Mouse (Mus musculus) ES-CJ7 (cell line): ENCODE measurements around the gene Mrps12.
A peak's percentile ranks its signal among the peaks of the same experiment; 100 is the strongest.

Experiments
- DNase-seq: peaks from one replicate; pipeline ENCODE4 v3.0.0; 2011; ENCODE audit warnings: low read depth, low spot score

The Mrps12 gene

GRCm38 (mm10) chr7:28741709-28742438 lies at the start of gene Mrps12, which contains the start of gene Sars2:
Gene Mrps12 (minus strand): TSS chr7:28741820.
Gene Sars2 (plus strand): TSS chr7:28741992.
- DNase-seq, result peak; percentile 99

- DNase-seq, result peak; percentile 60
Measured at GRCm38 (mm10) chr7:28790066-28790806, 48.6 kb upstream of the Mrps12 start.

- no peak for DNase-seq
Measured at GRCm38 (mm10) chr7:28789235-28789634, 47.6 kb upstream of the Mrps12 start.

GRCm38 (mm10) chr7:28788307-28789195 lies 46.9 kb upstream of the Mrps12 start, which contains the start of gene Rinl:
Gene Rinl (plus strand): TSS chr7:28788969.
- no peak for DNase-seq

DNA sequence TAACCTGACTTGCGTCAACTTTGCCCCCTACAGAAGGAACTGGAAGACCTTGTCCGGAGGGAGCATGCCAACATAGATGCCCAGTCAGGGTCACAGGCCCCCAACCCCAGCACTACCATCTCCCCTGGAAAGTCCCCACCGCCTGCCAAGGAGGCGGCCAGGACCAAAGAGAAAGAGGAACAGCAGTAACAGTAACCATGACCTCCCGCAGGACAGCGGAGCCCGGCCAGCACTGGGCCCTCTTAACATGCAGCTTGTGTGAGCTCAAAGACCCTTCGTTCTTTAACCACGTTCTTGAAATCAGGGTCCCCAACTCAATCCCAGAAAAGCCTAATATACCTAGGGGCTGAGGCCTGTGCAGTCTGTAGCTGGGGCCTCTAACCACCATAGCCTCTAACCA lies 46.3 kb upstream of the Mrps12 start:
- DNase-seq, result no peak

DNA sequence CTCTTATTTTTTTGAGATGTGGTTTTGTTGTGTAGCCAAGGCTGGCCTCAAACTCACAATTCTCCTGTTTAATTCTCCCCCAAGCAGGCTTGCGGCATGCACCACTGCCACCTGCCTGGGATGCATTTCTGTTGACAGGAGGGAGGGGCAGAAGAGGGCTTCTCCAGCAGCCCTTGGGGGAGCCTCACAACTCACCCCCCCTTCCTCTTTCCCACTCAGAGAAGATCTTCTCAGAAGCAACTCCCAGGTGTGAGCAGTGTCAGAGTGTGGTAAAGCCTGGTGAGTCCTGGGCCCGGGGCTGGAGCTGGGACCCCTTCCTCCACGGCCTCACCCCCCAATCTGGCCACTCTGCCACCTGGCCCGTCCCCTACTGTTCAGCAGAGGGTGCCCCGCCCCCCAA lies 43.5 kb upstream of the Mrps12 start:
- no peak for DNase-seq

DNA sequence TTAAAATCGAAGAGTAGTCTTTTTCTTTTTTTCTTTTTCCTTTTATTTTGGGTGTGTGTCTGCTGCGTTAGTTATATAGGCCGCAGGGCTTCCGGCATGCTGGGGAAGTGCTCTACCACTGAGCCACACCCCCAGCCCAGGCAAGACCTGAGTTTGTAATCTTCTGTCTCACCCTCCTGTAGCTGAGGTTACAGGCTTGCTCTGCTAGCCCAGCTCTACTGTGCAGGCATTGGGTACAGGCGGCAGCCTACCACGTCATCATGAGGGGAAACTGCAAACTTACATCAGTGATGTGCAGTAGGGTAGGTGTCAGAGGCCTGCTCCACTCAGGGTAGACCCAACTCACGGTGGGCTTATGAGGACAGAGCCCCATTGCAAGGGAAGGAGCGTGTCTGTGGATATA lies 39.6 kb upstream of the Mrps12 start:
- DNase-seq, result no peak

GRCm38 (mm10) chr7:28780857-28781256 lies 39.2 kb upstream of the Mrps12 start:
- DNase-seq, result no peak

DNA sequence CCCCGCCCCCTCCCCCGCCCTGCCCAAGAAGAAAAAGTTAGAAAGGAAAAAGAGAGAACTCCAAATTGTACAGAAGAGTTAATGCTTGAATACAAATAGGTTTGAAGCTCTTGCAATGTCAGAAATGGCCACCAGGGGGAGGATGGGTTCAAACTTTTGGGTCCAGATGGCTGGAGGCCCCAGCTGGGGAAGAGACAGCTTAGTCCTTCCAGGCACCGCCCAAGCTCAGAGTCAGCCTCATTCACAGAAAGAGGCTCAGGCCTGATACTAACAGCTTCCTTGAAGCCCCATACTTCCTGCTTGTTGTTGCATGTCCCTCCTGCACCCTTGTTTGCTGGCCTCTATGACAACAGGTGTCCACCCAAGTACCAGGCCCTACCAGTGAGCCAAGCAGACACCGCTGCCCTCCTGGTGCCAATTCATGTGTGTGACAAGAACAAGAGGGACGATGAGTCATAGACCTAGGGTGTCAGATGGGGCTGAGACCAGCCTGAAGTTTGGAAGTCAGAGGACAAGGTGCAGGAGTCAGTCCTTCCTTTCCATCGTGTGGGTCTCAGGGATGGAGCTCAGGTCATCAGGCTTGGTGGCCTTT lies 38.5 kb upstream of the Mrps12 start:
- DNase-seq, result peak; percentile 88

DNA sequence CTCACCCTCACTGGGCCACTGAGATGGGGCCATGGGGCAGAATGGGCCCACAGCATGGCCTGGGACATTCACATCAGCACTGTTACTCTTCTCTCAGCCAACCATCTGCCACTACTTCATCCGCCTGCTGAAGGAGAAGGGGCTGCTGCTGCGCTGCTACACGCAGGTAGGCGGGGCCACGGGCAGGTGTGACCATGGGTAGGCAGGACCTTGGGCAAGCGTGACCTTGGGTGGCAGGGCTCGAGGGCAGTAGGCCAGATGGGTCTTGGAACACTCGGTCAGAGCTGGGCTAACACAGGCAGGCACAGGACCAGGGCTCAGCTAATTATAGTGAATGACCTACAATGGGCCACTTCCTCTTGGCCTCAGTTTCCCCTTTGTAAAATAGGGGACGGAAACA lies 37.2 kb upstream of the Mrps12 start:
- DNase-seq, result no peak

GRCm38 (mm10) chr7:28775129-28775528 lies 33.5 kb upstream of the Mrps12 start:
- no peak for DNase-seq

DNA sequence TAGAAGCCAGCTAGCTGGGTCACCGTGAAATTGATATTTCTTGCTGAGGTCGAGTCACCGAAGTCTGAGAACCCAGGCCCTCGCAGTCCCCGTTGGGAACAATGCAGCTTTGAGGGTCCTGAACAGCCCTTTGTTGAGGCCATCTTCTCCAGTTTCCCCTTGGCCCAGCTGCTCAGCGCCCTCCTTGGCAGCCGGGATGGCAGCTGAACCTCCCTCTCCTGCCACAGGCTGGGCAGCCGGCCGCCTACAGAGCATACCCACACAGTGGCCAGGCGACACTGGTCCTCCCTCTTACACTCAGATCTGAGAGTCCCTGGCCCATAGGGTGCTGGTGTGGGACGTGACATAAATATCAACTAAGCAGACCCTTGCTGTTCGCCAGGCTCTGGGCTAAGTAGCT lies 32.5 kb upstream of the Mrps12 start:
- DNase-seq, result no peak

DNA sequence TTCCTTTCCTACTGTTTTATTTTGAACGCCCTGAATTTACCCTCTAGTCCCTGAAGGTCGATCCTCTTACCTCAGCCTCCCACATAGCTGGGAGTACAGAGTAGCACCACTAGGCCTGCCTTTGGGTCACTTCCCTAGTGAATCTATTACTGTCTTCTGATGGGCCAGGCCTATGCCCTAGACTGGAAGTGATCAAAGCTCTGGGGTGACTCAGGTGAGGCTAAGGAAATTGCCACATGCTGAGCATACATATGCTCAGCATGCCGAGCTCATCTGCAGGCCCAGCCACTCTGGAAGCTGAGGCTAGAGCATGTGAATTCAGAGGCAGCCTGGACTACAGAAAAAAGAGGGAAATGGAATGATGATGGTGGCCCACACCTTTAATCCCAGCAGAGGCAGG lies 31.5 kb upstream of the Mrps12 start:
- no peak for DNase-seq

- no peak for DNase-seq
Measured at GRCm38 (mm10) chr7:28771867-28772266, 30.2 kb upstream of the Mrps12 start.

- no peak for DNase-seq
Measured at GRCm38 (mm10) chr7:28770309-28770708, 28.7 kb upstream of the Mrps12 start.

GRCm38 (mm10) chr7:28769414-28769958 lies 27.9 kb upstream of the Mrps12 start:
- no peak for DNase-seq

DNA sequence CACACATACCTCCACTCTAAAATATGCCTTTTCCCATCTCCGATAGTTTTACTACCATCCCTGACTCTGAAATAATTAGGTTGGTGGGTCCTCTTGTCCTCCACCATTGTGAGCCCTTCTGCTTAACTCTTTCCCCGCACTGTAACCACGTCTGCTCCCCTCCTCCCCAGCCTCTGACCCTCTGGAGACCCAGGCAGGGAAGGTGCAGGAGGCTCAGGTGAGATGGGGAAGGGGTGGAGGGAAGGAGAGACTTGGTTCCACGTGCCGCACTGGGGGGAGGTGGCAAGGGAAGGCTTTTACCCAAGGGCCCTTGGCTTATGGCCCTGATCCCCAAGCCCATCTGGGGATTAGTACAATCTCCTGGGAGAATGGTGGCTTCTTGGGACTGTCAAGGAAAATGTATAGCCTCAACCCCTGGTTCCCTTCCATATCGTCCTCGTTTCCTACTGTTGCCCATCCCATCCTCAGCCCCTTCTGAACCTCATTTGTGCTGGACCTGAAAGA lies 25.9 kb upstream of the Mrps12 start, which contains the start of gene Nfkbib:
Gene Nfkbib, minus strand, starts transcription at position 51 of the 504 bp plus-strand sequence.
- DNase-seq, result no peak

- no peak for DNase-seq
Measured at GRCm38 (mm10) chr7:28766910-28767309, 25.3 kb upstream of the Mrps12 start.

- DNase-seq, result peak; percentile 98
Measured at GRCm38 (mm10) chr7:28766173-28766879, 24.7 kb upstream of the Mrps12 start, which contains the start of gene Sirt2. Gene Sirt2 (plus strand): TSS chr7:28766735.

- DNase-seq, result no peak
Measured at GRCm38 (mm10) chr7:28765211-28765610, 23.6 kb upstream of the Mrps12 start.
